Mouse (Mus musculus): ENCODE measurements around the gene Cntnap2. TPM values are rescaled to one million over a fixed set of nuclear protein-coding genes. Genes with fewer than 3 reads are reported as not detected.
"Not testable (repeated sequence)": the region's sequence is repeated elsewhere in the genome, so short reads cannot be mapped to it uniquely, and the experiment has no call there.

The Cntnap2 gene
- total and polyA plus RNA-seq, 3 experiments, result 0.02 TPM; not detected in 2

DNA sequence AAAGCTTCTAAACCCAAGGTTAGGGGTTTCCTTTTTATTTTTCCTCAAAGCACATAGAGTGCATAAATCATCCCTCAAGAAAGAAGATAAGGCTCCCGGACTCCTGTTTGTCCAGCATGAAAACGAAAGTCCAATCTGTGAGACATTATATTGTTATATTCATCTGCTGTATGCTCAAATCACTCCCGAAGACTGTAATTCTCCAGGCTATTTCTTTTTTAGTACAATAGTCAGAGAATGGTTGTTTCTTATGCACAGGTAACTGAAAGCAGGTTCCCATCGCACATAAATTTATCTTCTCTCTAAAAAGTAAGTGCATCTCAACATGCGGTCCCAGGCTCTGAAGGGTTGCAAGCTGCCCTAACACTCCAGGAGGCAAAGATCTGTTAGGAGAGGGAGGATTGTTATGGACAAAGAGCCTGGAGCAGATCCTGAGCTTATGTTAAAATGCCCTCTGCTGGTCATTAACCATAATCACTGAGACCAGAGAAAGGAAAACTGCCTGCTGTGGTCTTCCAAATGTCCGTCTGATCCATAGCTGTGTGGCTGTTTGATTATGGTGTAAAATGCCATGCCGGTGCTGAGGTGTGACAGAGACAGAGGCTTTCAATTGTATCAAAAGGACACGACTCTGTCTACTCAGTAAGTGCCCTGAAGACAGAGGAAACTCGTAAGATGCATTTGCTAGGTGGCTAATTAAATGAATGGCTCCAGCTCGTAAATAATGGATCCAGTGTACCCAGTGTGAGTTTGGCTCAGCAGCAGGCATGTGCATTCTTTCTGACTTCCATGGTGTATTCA is 2116.4 kb downstream of the Cntnap2 start:
- intact Hi-C loops (cut with DNase I); H3K36me3 ChIP-seq (ENCODE audit: control insufficient read depth, insufficient read depth, low read length); H3K27me3 ChIP-seq (ENCODE audit: control insufficient read depth, insufficient read depth, low read length); H3K4me1 ChIP-seq (ENCODE audit: control insufficient read depth, insufficient read depth, low read length); H3K27ac ChIP-seq; H3K4me3 ChIP-seq; DNase-seq; H3K79me2 ChIP-seq (replicated peaks; ENCODE audit: control insufficient read depth, insufficient read depth, low read length); H3K9ac ChIP-seq (ENCODE audit: low read depth, low read length): not testable (repeated sequence)
- TF ChIP-seq CTCF (IDR thresholded peaks at IDR 0.05), result peak; percentile 59
- 23% methylated on average over 10 of the region's 10 CpGs for WGBS

- H3K9ac ChIP-seq (ENCODE audit: low read depth, low read length); H3K36me3 ChIP-seq (ENCODE audit: control insufficient read depth, insufficient read depth, low read length); H3K4me1 ChIP-seq (ENCODE audit: control insufficient read depth, insufficient read depth, low read length); DNase-seq; H3K27me3 ChIP-seq (ENCODE audit: control insufficient read depth, insufficient read depth, low read length); H3K79me2 ChIP-seq (replicated peaks; ENCODE audit: control insufficient read depth, insufficient read depth, low read length); intact Hi-C loops (cut with DNase I); H3K4me3 ChIP-seq; H3K27ac ChIP-seq: not testable (repeated sequence)
- WGBS, result 57% methylated on average over 3 of the region's 3 CpGs
Observed at GRCm38 (mm10) chr6:47176157-47176555, 2117.0 kb downstream of the Cntnap2 start.

GRCm38 (mm10) chr6:47181372-47181771 is 2122.2 kb downstream of the Cntnap2 start:
- DNase-seq; H3K9ac ChIP-seq (ENCODE audit: low read depth, low read length); H3K27me3 ChIP-seq (ENCODE audit: control insufficient read depth, insufficient read depth, low read length); H3K4me3 ChIP-seq; H3K27ac ChIP-seq; intact Hi-C loops (cut with DNase I); H3K4me1 ChIP-seq (ENCODE audit: control insufficient read depth, insufficient read depth, low read length); H3K79me2 ChIP-seq (replicated peaks; ENCODE audit: control insufficient read depth, insufficient read depth, low read length); H3K36me3 ChIP-seq (ENCODE audit: control insufficient read depth, insufficient read depth, low read length): not testable (repeated sequence)
- WGBS, result 78% methylated on average over 5 of the region's 5 CpGs

- Histone ChIP-seq H3K27ac (no peak overlapping the region), H3K27me3 (ENCODE audit: control insufficient read depth, insufficient read depth, low read length) (no peaks in the 10 kb centered on the region), H3K36me3 (ENCODE audit: control insufficient read depth, insufficient read depth, low read length) (no peaks in the 10 kb centered on the region), H3K79me2 (replicated peaks; ENCODE audit: control insufficient read depth, insufficient read depth, low read length) (no peaks in the 10 kb centered on the region), H3K4me1 (ENCODE audit: control insufficient read depth, insufficient read depth, low read length) (no peaks in the 10 kb centered on the region), H3K4me3 (no peak overlapping the region), H3K9ac (ENCODE audit: low read depth, low read length) (no peak overlapping the region)
- intact Hi-C loops (cut with DNase I), result no loop called here
- no peak for TF ChIP-seq CTCF (IDR thresholded peaks at IDR 0.05)
- no peak for TF ChIP-seq POLR2A (IDR thresholded peaks at IDR 0.05; ENCODE audit: insufficient read depth, low read depth, low read length)
- no peak for TF ChIP-seq EP300 (IDR thresholded peaks at IDR 0.05; ENCODE audit: insufficient read depth, low read depth, low read length)
- no peak for DNase-seq
- WGBS, result 63% methylated on average over 2 of the region's 2 CpGs
Observed at GRCm38 (mm10) chr6:47182252-47182651, 2123.1 kb downstream of the Cntnap2 start.

DNA sequence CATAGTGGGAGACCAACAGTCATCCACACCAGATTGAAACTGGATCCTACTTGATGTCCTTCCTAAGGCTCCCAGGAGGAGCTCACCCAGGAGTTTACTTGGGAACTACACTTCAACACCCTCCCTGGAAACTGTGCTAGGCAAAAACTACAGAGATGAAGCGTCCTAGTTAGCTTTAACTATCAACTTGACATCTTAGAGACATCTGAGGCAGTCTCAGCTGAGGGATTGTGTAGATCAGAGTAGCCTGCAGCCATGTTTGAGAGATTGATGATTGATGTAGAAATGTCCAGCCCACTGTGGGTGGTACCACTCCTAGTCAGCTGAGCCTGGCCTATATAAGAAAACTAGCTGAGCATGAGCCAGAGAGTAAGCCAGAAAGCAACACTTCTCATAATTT is 2123.6 kb downstream of the Cntnap2 start:
- Histone ChIP-seq H3K27me3 (ENCODE audit: control insufficient read depth, insufficient read depth, low read length) (no peaks in the 10 kb centered on the region), H3K9ac (ENCODE audit: low read depth, low read length) (no peak overlapping the region), H3K36me3 (ENCODE audit: control insufficient read depth, insufficient read depth, low read length) (no peaks in the 10 kb centered on the region), H3K27ac (no peak overlapping the region), H3K4me1 (ENCODE audit: control insufficient read depth, insufficient read depth, low read length) (no peaks in the 10 kb centered on the region), H3K4me3 (no peak overlapping the region), H3K79me2 (replicated peaks; ENCODE audit: control insufficient read depth, insufficient read depth, low read length) (no peaks in the 10 kb centered on the region)
- intact Hi-C loops (cut with DNase I), result no loop called here
- WGBS, result 60% methylated on average over 1 of the region's 1 CpGs
- TF ChIP-seq CTCF (IDR thresholded peaks at IDR 0.05), result no peak
- no peak for TF ChIP-seq EP300 (IDR thresholded peaks at IDR 0.05; ENCODE audit: insufficient read depth, low read depth, low read length)
- TF ChIP-seq POLR2A (IDR thresholded peaks at IDR 0.05; ENCODE audit: insufficient read depth, low read depth, low read length), result no peak
- no peak for DNase-seq

- intact Hi-C loops (cut with DNase I), result not testable (repeated sequence)
Observed at GRCm38 (mm10) chr6:47183850-47184249, 2124.7 kb downstream of the Cntnap2 start.

GRCm38 (mm10) chr6:47188193-47188592 is 2129.0 kb downstream of the Cntnap2 start:
- 50% methylated on average over 7 of the region's 7 CpGs for WGBS
- DNase-seq, result no peak

More at GRCm38 (mm10) chr6:47183850-47184249, 2124.7 kb downstream of the Cntnap2 start:
- H3K36me3 ChIP-seq (ENCODE audit: control insufficient read depth, insufficient read depth, low read length); H3K9ac ChIP-seq (ENCODE audit: low read depth, low read length); H3K4me1 ChIP-seq (ENCODE audit: control insufficient read depth, insufficient read depth, low read length); H3K27ac ChIP-seq; H3K4me3 ChIP-seq; H3K79me2 ChIP-seq (replicated peaks; ENCODE audit: control insufficient read depth, insufficient read depth, low read length); H3K27me3 ChIP-seq (ENCODE audit: control insufficient read depth, insufficient read depth, low read length); DNase-seq: not testable (repeated sequence)

DNA sequence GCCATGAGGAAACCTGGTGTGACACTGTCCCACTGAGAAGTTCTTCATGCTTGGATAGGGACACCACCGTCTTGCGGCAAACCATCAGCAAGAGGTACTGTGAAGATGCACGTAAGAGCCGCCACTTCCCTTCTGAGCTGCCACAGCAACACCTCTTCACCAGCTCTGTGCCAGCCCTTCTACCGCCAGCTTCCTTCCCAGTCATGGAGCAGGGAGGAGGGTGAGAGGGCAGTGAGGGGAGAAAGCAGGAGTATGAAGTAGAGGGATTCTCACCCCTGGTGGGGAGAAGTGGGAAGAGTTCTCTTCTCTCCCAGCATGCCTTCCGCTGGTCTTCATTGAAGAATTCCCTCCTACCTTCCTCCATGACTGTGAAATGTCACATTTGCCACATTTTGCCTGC is 2129.4 kb downstream of the Cntnap2 start:
- H3K79me2 ChIP-seq (replicated peaks; ENCODE audit: control insufficient read depth, insufficient read depth, low read length); H3K4me1 ChIP-seq (ENCODE audit: control insufficient read depth, insufficient read depth, low read length); H3K9ac ChIP-seq (ENCODE audit: low read depth, low read length); H3K4me3 ChIP-seq; intact Hi-C loops (cut with DNase I); DNase-seq; H3K36me3 ChIP-seq (ENCODE audit: control insufficient read depth, insufficient read depth, low read length); H3K27ac ChIP-seq; H3K27me3 ChIP-seq (ENCODE audit: control insufficient read depth, insufficient read depth, low read length): not testable (repeated sequence)
- 70% methylated on average over 6 of the region's 6 CpGs for WGBS

More at GRCm38 (mm10) chr6:47188193-47188592, 2129.0 kb downstream of the Cntnap2 start:
- Histone ChIP-seq H3K4me1 (ENCODE audit: control insufficient read depth, insufficient read depth, low read length) (peaks cover 2% of the 10 kb centered on the region), H3K4me3 (no peak overlapping the region), H3K27ac (no peak overlapping the region), H3K79me2 (replicated peaks; ENCODE audit: control insufficient read depth, insufficient read depth, low read length) (no peaks in the 10 kb centered on the region), H3K36me3 (ENCODE audit: control insufficient read depth, insufficient read depth, low read length) (no peaks in the 10 kb centered on the region), H3K27me3 (ENCODE audit: control insufficient read depth, insufficient read depth, low read length) (no peaks in the 10 kb centered on the region), H3K9ac (ENCODE audit: low read depth, low read length) (no peak overlapping the region)
- TF ChIP-seq CTCF (IDR thresholded peaks at IDR 0.05) (peak; percentile 64), EP300 (IDR thresholded peaks at IDR 0.05; ENCODE audit: insufficient read depth, low read depth, low read length) (no peak)
- intact Hi-C loops (cut with DNase I), result no loop called here

Data from heart, adult 2 months (tissue).